Mouse (Mus musculus) adrenal gland, adult 18-20 months (tissue): ENCODE measurements around the gene Gtf2ird1. TPM values are rescaled to one million over a fixed set of nuclear protein-coding genes. Genes with fewer than 3 reads are reported as not detected.
A peak's percentile ranks its signal among the peaks of the same experiment; 100 is the strongest.
"Not testable (repeated sequence)": the region's sequence is repeated elsewhere in the genome, so short reads cannot be mapped to it uniquely, and the experiment has no call there.

Experiments used
- DNase-seq, 2 experiments: peaks; one replicate each; pipeline ENCODE4 v3.0.0; 2021 to 2022; ENCODE audit warnings: low spot score in 2 of 2
- total RNA-seq, 2 experiments: library from RNA; stranded (reverse); gene quantifications; 1 replicate in 1 of 2; 2 replicates in 1 of 2; pipeline ENCODE4 v1.2.3; 2021

Gene Gtf2ird1
- total RNA-seq, 2 experiments from 2014 or later = 44.9 to 71.0 TPM

GRCm38 (mm10) chr5:134352527-134353001 is 104.0 kb downstream of the Gtf2ird1 start:
- no peak for DNase-seq

- DNase-seq = peak; percentile 59 to 63
These were observed 105.9 kb downstream of the Gtf2ird1 start for GRCm38 (mm10) chr5:134350660-134351059.

GRCm38 (mm10) chr5:134347066-134347465 is 109.5 kb downstream of the Gtf2ird1 start:
- DNase-seq = no peak

- DNase-seq = no peak
These were observed 111.1 kb downstream of the Gtf2ird1 start for GRCm38 (mm10) chr5:134345449-134345848.

- DNase-seq = no peak
These were observed 112.4 kb downstream of the Gtf2ird1 start for GRCm38 (mm10) chr5:134344076-134344475.

- DNase-seq = not testable (repeated sequence)
These were observed 113.0 kb downstream of the Gtf2ird1 start for GRCm38 (mm10) chr5:134343530-134343929.

GRCm38 (mm10) chr5:134342503-134343205 is 113.9 kb downstream of the Gtf2ird1 start:
- no peak for DNase-seq

- no peak for DNase-seq
These were observed 114.8 kb downstream of the Gtf2ird1 start for GRCm38 (mm10) chr5:134341721-134342120.

- no peak for DNase-seq
These were observed 115.2 kb downstream of the Gtf2ird1 start for GRCm38 (mm10) chr5:134341321-134341720.

GRCm38 (mm10) chr5:134340101-134340522 is 116.4 kb downstream of the Gtf2ird1 start:
- no peak for DNase-seq

GRCm38 (mm10) chr5:134337012-134337411 is 119.5 kb downstream of the Gtf2ird1 start:
- DNase-seq = not testable (repeated sequence)

GRCm38 (mm10) chr5:134332743-134333142 is 123.8 kb downstream of the Gtf2ird1 start:
- no peak for DNase-seq

- no peak for DNase-seq
These were observed 126.4 kb downstream of the Gtf2ird1 start for GRCm38 (mm10) chr5:134330082-134330481.

- no peak for DNase-seq
These were observed 127.2 kb downstream of the Gtf2ird1 start for GRCm38 (mm10) chr5:134329311-134329710.

- no peak for DNase-seq
These were observed 128.0 kb downstream of the Gtf2ird1 start for GRCm38 (mm10) chr5:134328482-134329001.

- DNase-seq = no peak
These were observed 130.5 kb downstream of the Gtf2ird1 start for GRCm38 (mm10) chr5:134325856-134326566.

GRCm38 (mm10) chr5:134323869-134324268 is 132.6 kb downstream of the Gtf2ird1 start:
- no peak for DNase-seq

GRCm38 (mm10) chr5:134323311-134323710 is 133.2 kb downstream of the Gtf2ird1 start:
- no peak for DNase-seq

- no peak for DNase-seq
These were observed 134.2 kb downstream of the Gtf2ird1 start for GRCm38 (mm10) chr5:134322355-134322754.

- DNase-seq = no peak
These were observed 134.8 kb downstream of the Gtf2ird1 start for GRCm38 (mm10) chr5:134321699-134322098.

GRCm38 (mm10) chr5:134318903-134319302 is 137.6 kb downstream of the Gtf2ird1 start:
- no peak for DNase-seq

- DNase-seq = no peak
These were observed 139.8 kb downstream of the Gtf2ird1 start for GRCm38 (mm10) chr5:134316721-134317120.
